Mouse (Mus musculus) frontal cortex, adult 2 months (tissue): ENCODE measurements around the gene Mfsd4b1. TPM values are rescaled to one million over a fixed set of nuclear protein-coding genes. Genes with fewer than 3 reads are reported as not detected.

ENCODE experiments used
- DNase-seq, 2 experiments: peaks; one replicate each; pipeline ENCODE4 v3.0.0; 2022; ENCODE audit warnings: low spot score in 1 of 2; ENCODE audit errors: extremely low spot score in 1 of 2
- polyA plus RNA-seq: library from polyadenylated mRNA; depleted of rRNA; stranded (reverse); fragments of >200 nt; gene quantifications from 2 replicates; pipeline ENCODE4 v1.2.3, GENCODE M21; 2012; rRNA removed

Gene Mfsd4b1
- 0.40 and 0.48 TPM in 2 replicates for polyA plus RNA-seq

DNA sequence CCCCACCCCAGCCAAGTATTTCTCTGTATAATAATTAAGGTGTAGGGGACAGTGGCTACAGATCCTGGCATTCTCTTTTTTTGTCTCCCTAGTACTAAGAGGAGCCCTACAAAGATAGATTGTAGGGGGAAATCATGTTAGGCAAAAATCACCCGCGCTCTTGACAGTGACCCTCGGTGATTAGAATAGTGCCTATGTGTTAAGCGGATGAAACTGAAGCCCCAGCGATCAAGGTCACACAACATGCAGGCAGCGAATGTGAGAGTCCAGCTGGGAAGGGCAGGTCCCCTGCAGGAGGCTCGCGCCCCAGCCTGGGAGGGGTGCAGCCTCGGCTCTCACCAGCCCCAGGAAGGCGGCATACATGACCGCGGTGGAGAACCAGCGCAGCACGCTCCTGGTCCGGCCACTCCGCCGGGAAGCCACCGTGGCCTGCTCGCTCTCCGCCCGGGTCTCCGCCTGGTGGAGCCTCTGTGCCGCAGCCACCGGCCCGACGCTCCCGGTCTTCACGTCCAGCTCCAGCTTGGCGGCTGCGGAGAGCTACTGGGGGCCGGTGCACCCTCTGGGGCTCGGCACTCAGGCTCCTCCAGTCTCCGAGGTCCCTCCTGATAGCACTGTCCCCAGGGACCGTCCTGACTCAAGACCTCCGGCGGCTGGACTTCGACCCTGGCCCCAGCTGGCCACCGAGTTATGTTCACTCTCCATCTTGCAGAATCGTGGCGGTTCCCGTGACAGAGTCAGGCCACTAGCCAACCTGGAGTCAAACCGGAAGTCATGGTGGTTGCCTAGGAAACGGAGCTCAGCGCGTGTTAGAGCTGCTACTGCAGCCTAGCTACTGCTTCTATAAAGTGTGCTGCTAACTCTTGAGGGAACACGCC, at the start of gene Mfsd4b1:
TSS of gene Mfsd4b1 (minus strand) at position 715 of the 875 bp plus-strand sequence.
- DNase-seq = peak; percentile 87 to 93

DNA sequence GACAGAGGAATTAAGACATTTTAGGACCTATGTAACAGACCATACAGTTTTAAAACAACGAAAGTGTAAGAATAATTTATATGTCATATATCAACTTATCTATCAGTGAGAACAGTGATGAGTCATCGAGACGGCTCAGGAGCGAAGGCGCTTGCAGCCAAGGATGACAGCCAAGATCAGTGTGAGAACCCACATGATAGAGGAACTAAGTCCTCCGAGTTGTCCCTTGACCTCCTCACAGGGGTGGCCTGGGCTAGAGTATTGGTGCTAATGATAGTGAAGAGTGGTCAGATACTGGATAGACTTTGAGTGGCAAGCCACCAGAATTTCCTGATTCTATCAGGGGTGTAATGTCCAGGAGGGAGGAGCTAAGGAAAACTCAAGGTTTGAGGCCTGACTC, 48.5 kb upstream of the Mfsd4b1 start:
- peak in 1 of 2 experiments; percentile 23 for DNase-seq

DNA sequence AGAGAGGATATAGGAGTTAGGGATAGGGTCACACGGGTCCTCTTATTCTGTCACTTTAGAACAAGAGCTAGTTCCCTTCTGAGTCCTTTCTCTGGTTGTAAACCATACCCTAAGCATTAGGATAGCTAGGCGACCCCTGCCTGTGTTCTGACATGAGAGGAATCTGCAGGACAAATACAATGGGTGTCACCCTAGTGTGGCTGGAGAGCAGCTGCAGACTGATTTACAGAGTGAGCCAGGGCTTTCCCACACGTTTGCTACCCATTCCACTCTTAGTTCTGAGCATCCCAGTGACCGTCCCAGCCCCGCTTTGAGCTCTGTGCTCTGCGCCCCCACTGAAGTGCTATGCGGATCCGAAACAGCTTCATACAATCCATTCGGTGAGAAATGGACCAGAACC, 45.6 kb upstream of the Mfsd4b1 start:
- DNase-seq = no peak

DNA sequence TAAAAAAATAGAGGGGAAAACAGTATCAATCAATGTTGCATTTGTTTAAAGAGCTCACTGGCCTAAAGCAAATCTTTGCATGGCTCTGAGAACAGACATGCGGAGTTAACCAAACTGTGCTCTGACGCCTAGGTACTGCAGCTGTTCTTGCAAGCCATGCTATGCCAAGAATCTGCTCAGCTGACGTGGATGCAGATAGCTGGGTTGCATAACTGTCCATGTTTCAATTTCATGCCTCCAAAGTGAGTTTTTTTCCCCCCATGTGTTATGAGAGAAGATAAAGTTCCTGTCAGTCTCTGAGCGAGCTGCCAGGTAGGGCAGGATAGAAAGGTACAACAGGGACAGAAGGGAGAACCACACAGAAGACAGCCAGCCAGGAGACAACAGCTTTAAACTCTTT, 44.2 kb upstream of the Mfsd4b1 start:
- peak; percentile 40 to 65 for DNase-seq

DNA sequence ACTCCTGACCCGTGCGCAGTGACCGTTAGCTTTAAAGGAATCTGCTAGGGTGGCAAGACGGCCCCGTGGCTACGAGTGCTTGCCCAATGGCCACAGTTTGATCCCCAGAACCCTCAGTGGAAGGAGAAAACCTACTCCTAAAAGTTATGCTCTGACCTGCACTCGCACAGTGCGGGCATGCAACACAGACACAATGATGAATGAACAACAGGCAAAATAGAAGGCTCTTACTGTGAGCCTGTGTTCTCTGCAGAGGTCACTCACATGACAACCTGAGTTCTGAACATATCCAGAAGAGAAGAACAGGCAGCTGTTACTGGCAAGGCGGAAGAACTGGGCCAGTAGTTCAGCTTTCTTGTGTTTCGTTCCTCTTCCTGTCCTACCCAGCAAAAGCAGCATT, 43.5 kb upstream of the Mfsd4b1 start:
- DNase-seq = no peak

DNA sequence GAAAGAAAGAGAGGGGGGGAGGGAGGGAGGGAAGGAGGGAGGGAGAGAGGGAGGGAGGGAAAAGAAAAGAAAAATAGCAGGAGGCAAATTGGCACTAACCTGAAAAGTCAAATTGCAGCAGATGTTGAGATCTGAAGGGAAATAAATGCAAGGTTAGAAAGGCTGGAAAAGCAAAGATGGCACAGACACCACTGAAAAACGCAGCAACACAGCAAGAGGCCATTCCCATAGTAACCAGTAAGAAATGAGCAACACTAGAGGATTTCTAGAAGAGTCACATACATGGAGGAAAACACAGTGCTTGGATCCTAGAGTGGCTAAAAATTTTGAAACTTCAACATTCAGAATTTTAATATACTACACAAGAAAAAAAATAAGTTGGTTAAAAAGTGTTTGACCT, 42.5 kb upstream of the Mfsd4b1 start:
- DNase-seq = no peak

DNA sequence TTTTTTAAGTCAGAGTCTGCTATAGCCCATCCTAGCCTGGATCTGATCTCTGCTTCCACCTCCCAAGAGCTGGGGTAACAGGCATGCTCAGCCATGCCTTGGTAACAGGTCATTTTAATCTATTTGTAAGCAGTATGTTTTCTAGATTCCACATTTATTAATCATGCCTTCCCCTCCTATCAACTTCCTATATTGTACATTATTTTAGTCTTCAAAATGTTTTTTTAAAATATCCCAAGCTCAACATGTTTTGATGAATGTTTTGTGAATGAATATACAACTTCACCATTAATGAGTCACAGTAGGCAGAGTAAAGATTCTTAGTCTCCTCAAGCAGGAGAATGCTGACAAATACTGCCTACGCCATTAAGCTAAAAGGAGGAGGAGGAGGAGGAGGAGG, 42.0 kb upstream of the Mfsd4b1 start:
- DNase-seq = no peak

DNA sequence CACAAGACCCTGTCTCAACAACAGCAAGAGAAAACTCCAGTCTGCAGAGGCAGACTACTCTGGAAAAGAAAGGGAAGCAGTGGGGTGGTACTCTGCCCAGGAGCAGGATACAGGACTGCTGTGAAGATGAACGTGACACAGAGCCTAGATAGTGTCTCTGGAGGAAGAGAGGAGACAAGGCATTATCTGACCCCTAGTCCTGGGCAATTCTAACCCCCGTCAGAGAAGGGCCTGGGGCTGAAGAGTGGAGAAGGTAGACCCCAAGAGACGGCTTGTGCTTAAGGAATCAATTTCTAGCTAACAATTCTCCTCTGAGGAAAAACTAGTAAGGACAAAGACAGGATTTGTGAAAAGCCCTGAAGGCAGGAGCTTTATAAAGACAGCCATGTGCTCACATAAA, 40.3 kb upstream of the Mfsd4b1 start:
- no peak for DNase-seq

DNA sequence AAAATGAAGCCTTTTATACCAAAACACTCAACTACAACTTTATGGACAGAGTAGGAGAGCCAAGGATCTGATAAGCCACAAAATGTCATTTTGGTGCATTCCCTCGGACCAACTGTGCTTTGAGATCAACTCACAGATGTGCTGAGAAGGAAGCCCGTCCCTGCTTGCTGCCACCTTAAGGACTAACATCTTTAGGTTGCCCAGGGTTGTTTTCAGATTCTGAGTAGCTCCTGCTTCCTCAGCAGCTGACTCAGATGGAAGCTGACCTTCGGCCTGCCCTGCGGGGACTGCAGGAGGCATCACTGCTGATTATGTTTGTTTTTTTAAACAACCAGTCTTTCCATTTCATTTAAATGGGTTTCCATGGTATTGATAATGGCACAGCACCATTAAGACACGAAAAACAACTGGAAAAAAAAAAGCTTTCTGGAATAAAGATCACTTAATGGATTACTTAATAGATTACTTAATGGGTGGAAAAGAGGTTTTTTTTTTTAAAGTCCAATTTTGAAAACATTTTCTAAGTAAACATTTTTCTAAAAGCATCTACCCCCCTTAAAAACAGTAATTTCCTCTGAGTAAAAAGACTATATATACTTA, 38.3 kb upstream of the Mfsd4b1 start:
- DNase-seq = no peak

DNA sequence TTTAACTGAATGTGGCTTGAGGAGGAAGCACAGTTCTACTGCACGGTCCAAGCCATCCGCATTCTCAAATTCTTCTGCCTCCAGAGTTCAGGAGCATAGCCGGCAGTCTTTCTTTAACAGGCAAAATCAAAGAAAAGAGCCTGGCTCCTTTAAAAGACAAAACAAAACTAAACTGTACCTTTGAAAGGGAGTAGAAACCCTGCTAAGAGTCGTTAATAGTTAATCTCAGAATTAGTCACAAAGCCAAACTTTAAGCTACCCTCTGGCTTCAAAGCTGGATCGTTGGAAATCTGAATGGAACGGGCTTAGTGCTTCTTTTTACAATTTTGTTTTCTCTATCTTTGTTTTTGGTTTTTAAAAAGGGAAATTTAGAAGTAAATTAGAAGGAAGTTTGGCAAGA, 37.7 kb upstream of the Mfsd4b1 start:
- DNase-seq = no peak

DNA sequence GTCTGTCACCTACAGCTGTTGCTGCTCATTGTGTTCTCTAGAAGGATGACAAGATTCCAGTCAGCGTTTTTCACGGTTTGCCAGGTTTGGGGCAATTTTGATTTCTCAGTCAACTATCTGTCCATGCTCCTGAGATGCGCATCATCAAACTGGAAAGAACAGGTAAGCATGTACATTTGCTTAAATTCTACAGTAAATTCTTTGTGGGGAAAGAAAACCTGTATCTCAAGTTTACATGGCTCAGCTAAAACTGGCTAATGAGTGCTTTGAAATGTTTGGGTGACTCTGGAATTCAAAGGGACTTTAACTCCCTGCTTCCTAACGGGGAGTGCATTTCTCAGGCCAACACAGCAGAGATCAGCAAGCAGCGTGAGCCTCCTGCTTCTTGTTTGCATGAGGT, 36.9 kb upstream of the Mfsd4b1 start:
- no peak for DNase-seq

DNA sequence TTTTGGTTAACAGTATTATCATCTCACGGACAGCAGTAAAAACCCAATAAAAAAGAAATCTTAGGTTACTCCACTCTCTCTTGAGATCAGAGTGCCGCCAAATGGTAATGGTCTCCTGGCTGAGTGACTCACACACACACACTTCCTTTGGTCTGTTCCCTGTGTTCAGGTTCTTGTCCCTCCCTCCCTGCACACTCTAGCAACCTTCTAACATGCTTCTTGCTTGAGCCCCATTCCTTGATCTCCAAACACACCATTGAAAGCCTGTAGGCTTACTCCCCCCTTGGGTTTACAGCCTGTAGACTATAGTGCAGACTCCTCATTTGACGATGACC, 33.7 kb upstream of the Mfsd4b1 start:
- no peak for DNase-seq

DNA sequence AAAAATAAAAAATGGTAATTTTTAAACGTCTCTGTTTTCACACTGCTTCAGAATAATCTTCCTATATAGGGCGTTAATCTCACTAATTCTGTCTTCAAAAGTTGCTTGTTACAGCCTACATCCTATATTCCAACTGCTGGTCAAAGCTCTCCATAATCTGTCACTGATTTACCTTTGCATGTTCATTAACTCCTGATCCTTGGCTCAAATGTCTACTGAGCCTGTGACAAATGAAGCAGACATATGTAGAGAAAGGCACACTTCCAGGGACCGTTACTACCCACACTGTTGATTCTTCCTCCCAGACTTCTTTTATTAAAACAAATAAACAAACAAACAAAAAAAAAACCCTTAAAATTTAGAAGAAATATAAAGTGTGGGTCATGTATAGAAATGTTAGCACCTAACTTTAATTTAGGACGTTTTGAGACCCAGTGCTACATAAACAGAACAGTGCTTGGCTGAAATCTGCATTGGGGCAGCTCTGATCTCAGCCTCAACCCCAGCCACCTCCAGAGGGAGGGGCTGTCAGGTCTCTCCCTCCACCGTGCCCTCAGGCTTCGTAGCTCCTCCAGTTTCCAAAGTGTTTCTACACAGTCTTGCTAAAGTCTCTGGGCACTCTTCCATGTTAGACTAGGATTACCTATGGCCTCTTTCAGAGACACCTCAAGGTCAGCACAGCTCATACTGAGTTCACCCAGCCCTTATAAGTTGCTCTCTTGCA, 33.2 kb upstream of the Mfsd4b1 start:
- no peak for DNase-seq

DNA sequence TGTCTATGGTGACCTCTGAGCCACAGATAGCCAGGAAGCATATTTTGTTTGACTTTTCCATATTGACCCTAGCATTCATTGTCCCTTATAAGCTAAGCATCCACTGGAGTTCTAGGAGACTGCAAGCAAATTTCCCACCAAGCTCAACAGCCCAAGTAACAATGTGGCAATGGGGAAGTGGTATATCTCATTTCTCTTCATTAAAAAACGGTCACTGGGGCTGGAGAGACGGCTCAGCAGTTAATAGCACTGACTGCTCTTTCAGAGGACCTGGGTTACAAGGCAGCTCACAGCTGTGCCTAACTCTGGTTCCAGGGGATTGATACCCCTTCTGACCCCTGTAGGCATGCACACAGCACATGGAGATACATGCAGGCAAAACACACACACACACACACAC, 32.5 kb upstream of the Mfsd4b1 start:
- no peak for DNase-seq

DNA sequence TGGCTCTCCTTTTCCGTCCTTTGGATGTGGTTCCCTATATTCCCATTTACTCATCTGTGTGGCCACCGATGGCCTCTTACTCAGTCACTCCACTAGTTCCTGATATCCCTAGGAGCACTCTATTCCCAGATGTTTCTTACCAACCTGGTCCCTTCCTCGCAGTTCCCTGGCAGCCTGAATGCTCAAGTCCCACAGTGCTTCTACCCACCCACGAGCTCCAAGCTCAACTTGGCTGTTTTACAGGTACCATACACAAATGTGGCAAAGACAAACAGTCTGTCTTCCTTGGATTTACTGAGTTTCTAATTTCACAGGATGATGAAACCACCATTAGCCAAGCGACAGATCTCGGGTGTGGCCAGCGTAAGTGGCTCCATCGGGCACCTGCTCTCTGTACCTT, 29.4 kb upstream of the Mfsd4b1 start:
- peak in 1 of 2 experiments; percentile 39 for DNase-seq

DNA sequence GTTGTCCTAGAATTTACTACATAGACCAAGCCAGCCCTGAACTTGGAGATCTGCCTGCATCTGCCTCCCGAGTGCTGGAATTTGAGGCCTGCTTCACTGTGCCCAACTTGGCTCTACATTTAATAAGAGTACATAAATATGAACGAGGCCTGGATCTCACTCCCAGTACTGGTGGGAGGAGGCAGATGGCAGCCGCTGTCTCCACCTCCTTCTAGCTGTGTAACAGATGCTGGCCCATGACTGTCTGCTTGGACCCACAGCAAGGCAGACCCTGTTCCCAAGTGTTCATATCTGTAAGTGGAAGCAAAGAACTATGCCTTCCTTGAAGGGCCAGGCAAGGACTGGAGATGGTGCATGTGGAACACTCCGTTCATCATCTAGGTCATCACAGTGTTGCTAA, 28.8 kb upstream of the Mfsd4b1 start:
- peak; percentile 33 to 59 for DNase-seq

DNA sequence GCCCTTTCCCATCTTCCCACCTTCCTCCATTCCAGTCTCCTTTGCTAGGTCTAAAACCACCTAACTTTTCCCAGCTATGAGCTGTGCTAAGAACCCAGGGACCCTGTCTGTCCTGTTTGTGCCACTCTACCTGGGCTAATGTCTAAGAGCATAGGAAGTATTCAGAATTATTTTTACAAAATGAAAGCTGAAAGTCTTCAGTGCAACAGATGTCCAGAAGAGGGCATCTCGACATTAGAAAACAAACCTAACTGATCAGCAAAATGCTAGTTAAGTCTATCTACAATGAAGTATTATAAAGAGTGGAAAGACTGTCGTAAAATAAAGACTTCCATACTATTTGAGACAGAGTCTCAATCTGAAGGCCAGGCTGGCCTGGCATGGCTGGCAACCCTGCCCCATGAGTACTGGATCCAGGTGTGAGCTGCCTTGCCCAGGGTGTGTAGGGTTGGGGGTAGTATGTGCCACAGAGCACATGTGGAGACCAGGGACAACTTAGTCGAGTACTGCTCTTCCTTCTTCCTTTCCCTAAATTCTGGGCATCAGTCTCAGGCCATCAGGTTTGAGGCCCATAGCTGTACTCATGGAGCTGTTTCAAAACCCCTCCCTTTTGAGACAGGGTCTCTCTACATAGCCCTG, 28.3 kb upstream of the Mfsd4b1 start:
- peak in 1 of 2 experiments; percentile 69 for DNase-seq

DNA sequence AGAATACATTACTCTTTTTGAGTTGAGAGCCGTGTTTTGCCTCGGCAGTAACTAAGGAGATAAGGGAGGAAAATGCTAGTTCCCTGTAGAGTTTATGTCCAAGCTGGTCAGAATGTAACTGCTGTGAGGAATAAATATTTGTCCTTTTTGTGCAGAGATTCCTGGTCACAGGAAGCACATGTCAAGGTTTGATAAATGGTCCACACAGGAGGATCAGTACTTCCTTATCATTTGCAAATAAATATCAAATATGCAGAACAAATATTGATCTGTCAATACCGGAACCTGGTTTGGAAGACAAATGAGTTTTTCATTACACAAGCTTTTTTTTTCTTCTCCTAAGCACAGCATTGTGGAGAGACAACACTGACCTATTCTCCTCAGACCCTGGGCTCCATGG, 26.9 kb upstream of the Mfsd4b1 start:
- no peak for DNase-seq

DNA sequence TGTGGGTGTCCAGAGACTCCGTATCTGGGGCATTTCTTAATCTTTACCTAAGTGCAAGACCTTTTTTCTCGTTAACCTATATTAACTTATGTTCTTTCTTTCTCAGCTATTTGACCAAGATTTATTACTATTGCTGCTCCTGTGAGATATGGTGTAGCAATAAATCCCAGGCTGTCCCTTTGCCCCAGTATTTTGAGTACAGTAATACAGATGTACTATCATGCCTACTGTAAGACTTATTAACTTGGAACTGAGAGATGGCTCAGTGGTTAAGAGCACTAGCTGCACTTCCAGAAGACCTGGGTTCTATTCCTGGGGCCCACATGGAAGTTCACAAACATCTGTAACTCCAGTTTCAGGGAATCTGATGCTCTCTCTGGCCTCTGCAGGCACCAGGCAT, 25.7 kb upstream of the Mfsd4b1 start:
- DNase-seq = no peak

DNA sequence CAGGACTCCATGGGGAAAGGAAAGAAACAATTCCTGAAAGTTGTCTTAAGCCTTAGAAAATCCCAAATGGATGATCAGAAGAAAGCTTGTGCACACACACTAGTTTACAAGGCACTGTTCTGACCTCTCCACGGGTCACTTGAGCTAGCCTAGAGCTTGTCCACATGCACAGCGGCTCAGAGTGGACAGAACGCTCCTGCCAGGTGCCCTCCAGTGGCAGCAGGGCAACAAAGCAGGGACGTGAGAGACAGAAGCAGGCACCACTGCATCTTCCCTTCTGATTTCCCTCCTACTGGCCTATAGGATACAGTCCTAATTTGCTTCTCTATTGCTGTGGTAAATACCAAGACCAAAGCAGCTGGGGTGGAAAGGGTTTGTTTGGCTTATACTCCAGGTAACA, 16.3 kb upstream of the Mfsd4b1 start:
- DNase-seq = no peak
